Mouse (Mus musculus): ENCODE measurements around the gene Abcc2. TPM values are rescaled to one million over a fixed set of nuclear protein-coding genes. Genes with fewer than 3 reads are reported as not detected.

The Abcc2 gene
- total and polyA plus RNA-seq, 2 experiments from 2014 or later = 0.05 to 0.08 TPM

GRCm38 (mm10) chr19:43815661-43816414 lies 33.8 kb downstream of the Abcc2 start:
- Histone ChIP-seq H3K4me3 (ENCODE audit: low read length) (no peak overlapping the region), H3K27ac (no peak overlapping the region), H3K4me2 (ENCODE audit: low read depth, low read length) (peak overlapping the region; percentile 40), H3K4me1 (ENCODE audit: insufficient read depth, low read length) (no peaks in the 10 kb centered on the region), H3K36me3 (ENCODE audit: insufficient read depth, low read length) (no peaks in the 10 kb centered on the region), H3K9ac (replicated peaks; ENCODE audit: low read length) (no peak overlapping the region), H3K9me3 (ENCODE audit: low read length) (no peaks in the 10 kb centered on the region), H3K27me3 (ENCODE audit: insufficient read depth, low read length) (no peaks in the 10 kb centered on the region)
- ATAC-seq = no peak
- WGBS = 54% methylated on average over 14 of the region's 14 CpGs
- peak; percentile 9 for DNase-seq (ENCODE audit: low spot score)
- no peak for TF ChIP-seq CTCF (IDR thresholded peaks at IDR 0.05; ENCODE audit: low read depth)

- no peak overlapping the region for H3K4me3 ChIP-seq (ENCODE audit: low read length)
- H3K36me3 ChIP-seq (ENCODE audit: insufficient read depth, low read length) = no peaks in the 10 kb centered on the region
- TF ChIP-seq CTCF (IDR thresholded peaks at IDR 0.05; ENCODE audit: low read depth) = no peak
- ATAC-seq = no peak
- H3K9me3 ChIP-seq (ENCODE audit: low read length) = no peaks in the 10 kb centered on the region
- no peak overlapping the region for H3K9ac ChIP-seq (replicated peaks; ENCODE audit: low read length)
- no peak overlapping the region for H3K4me2 ChIP-seq (ENCODE audit: low read depth, low read length)
- H3K27me3 ChIP-seq (ENCODE audit: insufficient read depth, low read length) = no peaks in the 10 kb centered on the region
- H3K27ac ChIP-seq = no peak overlapping the region
- DNase-seq (ENCODE audit: low spot score) = no peak
- no peaks in the 10 kb centered on the region for H3K4me1 ChIP-seq (ENCODE audit: insufficient read depth, low read length)
- WGBS = 72% methylated on average over 7 of the region's 8 CpGs
Observed at GRCm38 (mm10) chr19:43826855-43827254, 44.9 kb downstream of the Abcc2 start.

- TF ChIP-seq CTCF (IDR thresholded peaks at IDR 0.05; ENCODE audit: low read depth) = peak; percentile 96
- no peak overlapping the region for H3K4me3 ChIP-seq (ENCODE audit: low read length)
- no peaks in the 10 kb centered on the region for H3K36me3 ChIP-seq (ENCODE audit: insufficient read depth, low read length)
- peak overlapping the region; percentile 8; the same call in 1 of the 2 replicates for H3K4me2 ChIP-seq (ENCODE audit: low read depth, low read length)
- DNase-seq (ENCODE audit: low spot score) (peak; percentile 92), ATAC-seq (peak; percentile 78)
- no peaks in the 10 kb centered on the region for H3K27me3 ChIP-seq (ENCODE audit: insufficient read depth, low read length)
- H3K9ac ChIP-seq (replicated peaks; ENCODE audit: low read length) = no peak overlapping the region
- no peak overlapping the region for H3K27ac ChIP-seq
- no peaks in the 10 kb centered on the region for H3K4me1 ChIP-seq (ENCODE audit: insufficient read depth, low read length)
- no peaks in the 10 kb centered on the region for H3K9me3 ChIP-seq (ENCODE audit: low read length)
- 23% methylated on average over 21 of the region's 21 CpGs for WGBS
Observed at GRCm38 (mm10) chr19:43832425-43833069, 50.6 kb downstream of the Abcc2 start.

- DNase-seq (ENCODE audit: low spot score) = no peak
- no peak for ATAC-seq
- TF ChIP-seq CTCF (IDR thresholded peaks at IDR 0.05; ENCODE audit: low read depth) = no peak
- 83% methylated on average over 9 of the region's 9 CpGs for WGBS
- Histone ChIP-seq H3K36me3 (ENCODE audit: insufficient read depth, low read length) (peaks cover 14% of the 10 kb centered on the region), H3K9me3 (ENCODE audit: low read length) (no peaks in the 10 kb centered on the region), H3K9ac (replicated peaks; ENCODE audit: low read length) (no peak overlapping the region), H3K4me1 (ENCODE audit: insufficient read depth, low read length) (no peaks in the 10 kb centered on the region), H3K4me3 (ENCODE audit: low read length) (no peak overlapping the region), H3K27me3 (ENCODE audit: insufficient read depth, low read length) (no peaks in the 10 kb centered on the region), H3K27ac (no peak overlapping the region), H3K4me2 (ENCODE audit: low read depth, low read length) (no peak overlapping the region)
Observed at GRCm38 (mm10) chr19:43843184-43843583, 61.2 kb downstream of the Abcc2 start.

DNA sequence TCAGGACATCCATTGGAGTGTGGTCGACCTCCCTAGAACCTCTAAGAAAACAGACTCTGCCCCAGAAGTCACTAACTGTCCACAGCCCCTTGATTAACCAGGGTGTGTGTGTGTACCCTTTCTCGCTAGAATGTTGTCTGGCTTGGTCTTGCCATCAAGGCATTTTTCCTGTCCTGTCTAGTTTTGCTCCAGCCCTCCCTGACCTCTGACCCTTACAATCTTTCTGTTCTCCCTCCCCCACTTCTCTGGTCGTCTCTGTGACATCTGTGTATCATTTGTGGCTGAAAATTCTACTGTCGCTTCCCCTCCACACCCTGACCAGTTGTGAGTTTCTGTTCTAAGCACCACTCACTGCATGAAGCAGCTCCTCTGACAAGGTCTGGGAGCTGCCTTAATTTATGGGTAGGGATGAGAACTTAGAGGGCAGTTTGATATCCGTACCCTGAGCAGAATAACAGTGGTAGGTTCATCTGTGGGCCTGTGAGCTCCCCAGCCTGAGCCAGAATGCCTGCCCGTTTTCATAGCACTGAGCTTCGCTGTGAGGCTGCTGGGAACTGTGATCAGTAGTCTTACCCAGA lies 63.4 kb downstream of the Abcc2 start:
- 74% methylated on average over 7 of the region's 7 CpGs for WGBS
- Histone ChIP-seq H3K36me3 (ENCODE audit: insufficient read depth, low read length) (peaks cover 29% of the 10 kb centered on the region), H3K4me3 (ENCODE audit: low read length) (no peak overlapping the region), H3K9ac (replicated peaks; ENCODE audit: low read length) (no peak overlapping the region), H3K27ac (no peak overlapping the region), H3K4me2 (ENCODE audit: low read depth, low read length) (no peak overlapping the region), H3K9me3 (ENCODE audit: low read length) (no peaks in the 10 kb centered on the region), H3K27me3 (ENCODE audit: insufficient read depth, low read length) (no peaks in the 10 kb centered on the region), H3K4me1 (ENCODE audit: insufficient read depth, low read length) (no peaks in the 10 kb centered on the region)
- no peak for TF ChIP-seq CTCF (IDR thresholded peaks at IDR 0.05; ENCODE audit: low read depth)
- ATAC-seq (no peak), DNase-seq (ENCODE audit: low spot score) (no peak)

- WGBS = 85% methylated on average over 15 of the region's 15 CpGs
- no peak overlapping the region for H3K4me3 ChIP-seq (ENCODE audit: low read length)
- no peak overlapping the region for H3K4me2 ChIP-seq (ENCODE audit: low read depth, low read length)
- DNase-seq (ENCODE audit: low spot score) (no peak), ATAC-seq (no peak)
- no peak for TF ChIP-seq CTCF (IDR thresholded peaks at IDR 0.05; ENCODE audit: low read depth)
- no peak overlapping the region for H3K9ac ChIP-seq (replicated peaks; ENCODE audit: low read length)
- no peaks in the 10 kb centered on the region for H3K27me3 ChIP-seq (ENCODE audit: insufficient read depth, low read length)
- H3K4me1 ChIP-seq (ENCODE audit: insufficient read depth, low read length) = no peaks in the 10 kb centered on the region
- H3K27ac ChIP-seq = no peak overlapping the region
- no peaks in the 10 kb centered on the region for H3K9me3 ChIP-seq (ENCODE audit: low read length)
- H3K36me3 ChIP-seq (ENCODE audit: insufficient read depth, low read length) = peaks cover 42% of the 10 kb centered on the region
Observed at GRCm38 (mm10) chr19:43847056-43847455, 65.1 kb downstream of the Abcc2 start.
